Mouse (Mus musculus) megakaryocyte, adult 5-6 weeks (primary cell): Measurements from ENCODE around the gene Notch2. TPM values are rescaled to one million over a fixed set of nuclear protein-coding genes. Genes with fewer than 3 reads are reported as not detected.

Experiments used
- ATAC-seq: 2 replicates; pipeline ENCODE4 v1.8.0; 2016; ENCODE audit warnings: mild to moderate bottlenecking, inconsistent platforms; ENCODE audit not compliant: poor library complexity, severe bottlenecking
- total RNA-seq, 2 experiments: library from RNA; stranded (forward) in 1 of 2; stranded (reverse) in 1 of 2; fragments of 153-499, 151-499 nt in 1 of 2; fragments of 221-1000, 200-1000 nt in 1 of 2; gene quantifications; 2 replicates each; pipeline versions ENCODE4 v1.2.3 to v1.2.4; 2015 to 2017

Notch2 gene
- 92.1 and 97.4 TPM in 2 replicates for total RNA-seq (2015)
- 81.7 and 104 TPM in 2 replicates for total RNA-seq (2017)

DNA sequence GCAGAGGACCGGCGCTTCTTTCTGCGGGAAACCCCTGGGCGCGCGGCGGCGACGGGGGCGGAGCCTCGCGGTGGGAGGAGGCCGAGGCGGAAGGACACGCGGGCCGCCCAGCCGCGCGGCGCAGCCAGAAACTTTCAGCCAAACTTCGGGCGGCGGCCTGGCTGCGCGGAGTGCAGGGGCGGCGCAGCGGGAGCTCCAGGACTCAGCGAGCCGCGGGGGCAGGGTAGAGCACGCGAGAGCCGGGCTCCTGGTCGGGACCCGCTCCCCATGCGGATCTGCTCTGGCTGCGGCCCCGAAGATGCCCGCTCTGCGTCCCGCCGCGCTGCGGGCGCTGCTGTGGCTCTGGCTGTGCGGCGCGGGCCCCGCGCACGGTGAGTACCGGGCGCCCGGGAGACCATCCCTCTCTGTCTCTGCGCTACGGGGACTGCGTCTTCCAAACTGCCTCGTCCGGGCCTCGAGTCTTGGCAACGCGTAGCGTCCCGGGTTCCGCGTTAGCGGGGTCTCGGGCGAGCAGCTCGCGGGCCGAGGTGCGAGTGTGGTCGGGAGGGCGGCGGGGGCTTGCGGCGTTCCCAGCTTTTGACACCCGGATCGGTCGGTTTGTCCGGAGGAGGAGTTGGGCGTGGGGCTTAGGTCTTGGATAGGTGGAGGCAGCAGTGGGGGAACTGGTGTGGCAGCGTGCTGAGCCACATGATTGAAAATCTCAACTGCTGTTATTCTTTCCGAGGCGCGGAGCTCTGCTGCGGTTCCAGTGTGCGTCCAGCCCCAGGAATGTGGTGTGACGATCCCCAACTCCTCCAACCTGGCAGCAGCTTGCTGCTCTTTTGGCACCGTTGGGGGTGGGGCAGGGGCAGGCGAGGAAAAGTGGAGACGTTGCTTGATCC is at the start of gene Notch2:
Gene Notch2 (plus strand): TSS at position 127 of the 881 bp plus-strand sequence.
- ATAC-seq: peak; percentile 96

DNA sequence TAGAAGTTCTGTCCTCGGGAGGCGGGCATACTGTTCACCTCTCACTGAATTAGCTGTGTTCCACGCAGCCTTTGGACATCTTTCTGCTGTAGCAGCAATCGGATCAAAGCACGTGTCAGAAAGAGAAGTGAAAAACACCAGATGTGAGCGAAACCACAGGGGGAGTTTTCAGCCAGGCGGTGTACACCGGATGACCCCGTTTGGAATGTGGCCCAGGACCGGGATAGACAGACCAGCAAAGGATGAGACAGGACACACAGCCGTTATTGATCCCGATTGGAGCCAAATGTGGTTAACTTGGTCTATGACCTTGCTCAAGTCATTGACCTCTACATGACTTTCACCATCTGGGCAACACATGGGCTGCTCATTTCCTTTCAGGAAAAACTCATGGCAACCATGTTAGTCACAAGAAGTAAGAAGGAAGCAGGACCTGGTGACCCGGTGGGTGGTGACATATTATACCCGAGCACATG is 48.4 kb upstream of the Notch2 start:
- peak; percentile 81 for ATAC-seq

DNA sequence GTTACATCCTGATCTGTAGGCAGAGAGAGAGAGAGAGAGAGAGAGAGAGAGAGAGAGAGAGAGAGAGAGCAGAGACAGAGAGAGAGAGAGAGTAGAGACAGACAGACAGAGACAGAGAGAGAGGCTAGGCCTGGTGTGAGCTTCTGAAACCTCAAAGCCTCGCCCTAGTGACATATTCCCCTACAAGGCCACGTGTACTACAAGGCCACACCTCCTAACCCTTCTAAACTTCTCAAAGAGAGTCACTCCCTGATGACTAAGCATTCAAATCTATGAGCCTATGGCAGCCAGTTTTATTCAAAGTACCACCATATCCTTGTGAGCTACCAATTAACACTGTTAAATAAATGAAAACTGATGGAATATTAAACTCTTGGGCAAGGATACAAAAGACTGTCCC is 45.7 kb upstream of the Notch2 start:
- ATAC-seq: no peak

DNA sequence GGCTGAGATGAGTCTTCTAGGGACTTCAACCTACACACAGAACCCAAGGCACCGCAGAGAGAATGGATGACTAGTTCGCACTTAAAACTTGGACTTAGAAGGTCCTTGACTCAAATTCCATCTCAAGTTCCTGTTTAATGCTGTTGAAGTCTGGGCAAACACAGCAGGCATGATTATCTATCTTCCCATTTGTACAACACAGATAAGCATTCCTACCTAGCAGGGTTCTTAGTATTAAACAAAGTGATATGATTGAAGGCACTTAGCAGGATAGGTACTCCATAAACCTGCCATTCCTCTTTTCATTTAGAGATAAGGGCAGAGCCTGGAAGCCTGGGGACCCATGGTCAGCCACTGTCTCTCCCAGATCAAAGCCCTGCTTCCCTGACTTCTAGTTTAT is 45.1 kb upstream of the Notch2 start:
- no peak for ATAC-seq

DNA sequence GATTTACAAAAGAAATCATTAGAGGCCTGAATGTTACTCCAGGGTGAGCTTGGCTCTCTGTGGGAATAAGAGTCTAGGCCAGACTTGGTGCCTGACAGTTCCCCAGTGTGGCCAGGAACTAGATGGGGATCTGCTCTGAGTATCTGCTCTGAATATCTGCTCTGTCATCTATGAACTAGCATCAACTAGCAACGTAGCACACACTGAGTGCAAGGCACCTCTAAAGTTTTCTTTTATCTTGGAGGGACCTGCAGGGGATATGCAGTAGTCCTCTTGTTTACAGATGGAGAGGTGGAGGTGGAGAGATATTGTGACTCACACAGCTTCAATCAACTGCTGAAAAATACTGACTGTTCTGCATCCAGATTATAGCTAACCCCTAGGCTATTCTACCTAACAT is 44.3 kb upstream of the Notch2 start:
- ATAC-seq: no peak

DNA sequence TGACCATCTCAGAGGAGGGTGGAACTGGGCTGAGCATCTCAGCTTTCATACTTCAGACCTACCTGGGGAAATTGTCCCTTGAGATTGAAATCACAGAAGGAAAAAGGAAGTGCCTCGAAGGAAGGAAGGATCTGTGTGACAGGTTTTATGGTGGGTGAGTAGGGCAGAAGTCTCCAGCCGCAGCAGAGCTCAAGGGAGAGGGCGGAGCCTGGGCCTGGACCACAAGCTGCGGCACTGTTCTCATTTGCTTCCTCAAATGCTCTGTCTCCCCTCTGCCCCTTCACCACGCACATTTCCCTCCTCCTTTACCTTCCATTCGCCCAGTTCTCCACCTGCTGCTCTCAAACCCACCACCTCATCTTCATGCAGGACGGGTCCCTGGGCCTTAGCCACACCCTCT is 42.2 kb upstream of the Notch2 start:
- ATAC-seq: peak; percentile 99

DNA sequence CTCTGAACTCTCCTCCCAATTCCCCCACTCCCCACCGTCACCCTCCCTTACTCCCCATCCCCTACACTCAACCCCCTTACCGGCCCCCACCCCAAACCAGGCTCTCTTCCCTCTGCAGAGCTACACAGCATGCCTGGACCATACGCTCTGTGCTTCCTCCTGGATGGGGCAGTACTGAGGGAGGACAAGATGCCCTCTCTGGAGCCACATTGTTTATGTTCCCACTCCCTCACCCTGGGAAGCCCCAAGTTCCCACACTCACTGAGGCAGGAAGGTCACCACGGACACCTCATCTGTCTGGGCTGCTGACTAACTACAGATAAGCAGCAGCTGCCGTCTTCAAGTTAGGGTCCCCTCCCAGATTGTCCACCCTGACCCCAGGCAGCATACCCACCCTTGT is 41.1 kb upstream of the Notch2 start:
- ATAC-seq: no peak

DNA sequence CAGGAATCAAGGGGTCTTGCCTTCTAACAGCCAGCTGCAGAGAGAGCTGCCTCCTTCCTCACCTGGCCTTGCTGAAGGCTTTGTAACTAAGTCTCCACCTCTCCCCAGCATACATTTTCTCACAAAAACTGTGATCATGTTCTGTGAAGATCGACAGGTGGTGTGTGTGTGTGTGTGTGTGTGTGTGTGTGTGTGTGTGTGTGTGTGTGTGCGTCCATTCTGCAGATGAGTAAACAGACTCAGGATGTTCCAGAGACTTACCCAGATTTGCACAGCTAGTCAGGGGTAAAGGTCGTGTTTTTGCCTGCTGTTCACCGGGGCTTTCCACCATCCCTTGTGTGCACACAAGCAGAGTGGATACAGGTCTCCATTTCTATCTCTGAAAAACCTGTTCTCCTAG is 40.6 kb upstream of the Notch2 start:
- ATAC-seq: no peak

DNA sequence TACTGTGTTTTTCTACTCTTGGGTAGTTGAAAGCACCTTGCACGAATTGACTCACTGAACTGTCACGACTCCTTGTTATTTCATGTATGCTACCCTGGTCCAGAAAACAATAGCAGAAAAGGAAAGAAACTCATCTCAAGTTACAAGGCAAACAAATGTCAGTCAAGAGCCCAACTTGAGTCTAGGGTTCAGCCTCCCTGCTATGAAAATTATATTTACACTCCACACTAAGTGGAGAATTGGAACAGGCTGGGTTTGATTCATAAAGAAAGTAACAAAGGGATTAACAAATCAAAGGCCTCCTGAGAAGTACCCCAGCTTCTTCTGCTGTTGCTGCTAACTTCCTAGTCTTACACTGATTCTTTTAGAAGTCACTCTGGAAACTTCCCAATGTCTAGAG is 40.0 kb upstream of the Notch2 start:
- no peak for ATAC-seq

DNA sequence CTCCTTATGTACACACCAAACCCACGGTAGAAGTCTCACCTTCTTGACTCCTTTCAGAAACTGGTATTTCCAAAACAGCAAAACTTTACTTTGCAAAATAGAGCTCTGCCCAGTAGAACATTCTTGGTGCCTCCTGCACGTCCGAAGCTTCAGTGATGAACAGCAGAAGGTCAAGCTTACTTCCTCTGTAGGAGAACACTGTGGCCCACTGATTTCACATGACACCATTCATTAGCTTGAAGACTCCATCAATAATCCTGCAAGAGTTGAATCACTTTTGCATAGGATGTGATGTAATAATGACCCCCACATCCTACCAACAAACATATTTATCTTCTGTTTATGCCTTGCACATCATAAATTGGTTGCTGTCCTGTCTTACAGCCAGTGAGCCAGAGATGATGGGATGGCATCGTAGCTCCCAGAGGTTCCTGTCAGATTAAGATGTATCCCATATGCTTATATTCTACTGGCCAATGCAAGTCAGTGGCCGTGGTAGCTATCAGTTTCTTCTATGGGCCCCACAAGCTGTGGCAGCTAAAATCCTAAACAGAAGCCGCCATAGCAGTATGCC is 39.0 kb upstream of the Notch2 start:
- no peak for ATAC-seq

DNA sequence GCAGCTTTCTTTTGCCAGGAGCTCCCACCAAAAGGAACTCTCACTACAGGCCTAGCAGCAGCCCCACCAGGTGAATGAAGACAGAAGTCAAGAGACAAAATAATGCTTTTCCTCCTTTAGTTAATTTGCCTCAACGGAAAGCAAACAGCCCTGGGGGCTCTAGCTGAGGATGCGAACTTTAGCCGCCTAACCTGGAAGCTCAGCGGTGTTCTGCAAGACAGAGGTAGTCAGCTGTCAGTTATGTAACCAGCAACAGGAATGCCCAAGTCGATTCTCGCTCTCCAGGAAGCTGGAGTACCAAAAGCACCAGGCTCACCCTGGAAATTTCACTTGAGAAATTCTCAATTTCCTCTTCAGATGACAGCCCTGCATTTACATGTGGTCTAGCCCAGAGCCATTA is 36.6 kb upstream of the Notch2 start:
- ATAC-seq: no peak

DNA sequence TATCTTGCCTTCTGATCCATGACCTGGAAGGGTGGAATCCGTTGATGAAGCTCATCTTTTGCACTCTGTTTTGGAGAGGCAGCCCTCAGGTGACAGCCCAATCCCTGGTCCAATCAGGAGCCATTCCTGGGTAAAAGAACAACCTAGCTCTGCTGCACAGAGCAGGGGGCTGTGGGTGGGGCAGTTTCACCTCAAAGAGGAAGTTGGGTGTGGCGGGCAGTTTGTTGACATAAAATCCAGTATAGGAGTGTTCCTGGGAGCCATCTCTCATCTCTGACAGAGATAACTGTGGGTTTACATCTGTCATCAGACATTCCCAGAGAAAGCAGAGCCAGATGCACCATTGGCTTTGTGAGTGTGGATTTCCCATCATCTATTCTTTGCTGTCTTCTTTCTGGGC is 34.6 kb upstream of the Notch2 start:
- ATAC-seq: peak; percentile 88

DNA sequence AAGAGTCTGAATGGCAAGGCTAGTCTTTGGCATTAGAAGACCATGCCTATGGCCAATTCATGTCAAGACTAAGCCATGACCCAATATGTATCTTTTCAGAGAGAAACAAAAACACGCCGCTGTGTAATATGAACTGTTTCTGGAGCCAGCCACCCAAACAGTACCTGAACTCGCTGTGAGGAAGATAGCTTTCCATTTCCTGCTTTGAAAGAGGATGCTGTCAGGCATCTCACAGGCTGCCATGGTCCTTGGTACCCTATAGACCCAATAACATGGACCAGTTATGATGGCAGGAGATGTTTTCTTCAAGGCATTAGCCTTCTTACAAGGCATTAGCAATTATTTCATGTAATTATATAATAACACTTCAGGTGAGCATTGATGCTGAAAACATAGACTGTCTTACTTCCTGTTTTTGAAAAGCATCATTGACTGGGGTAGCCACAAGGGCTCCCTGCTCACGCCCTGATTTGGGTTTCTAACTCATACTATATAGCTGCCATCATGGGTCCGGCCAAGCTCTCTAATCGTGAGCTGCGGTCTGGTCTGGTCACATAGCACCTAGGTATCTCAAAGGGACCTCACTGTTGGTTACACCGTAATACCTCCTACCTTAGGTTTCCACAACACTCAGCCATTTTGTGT is 32.5 kb upstream of the Notch2 start:
- ATAC-seq: no peak

DNA sequence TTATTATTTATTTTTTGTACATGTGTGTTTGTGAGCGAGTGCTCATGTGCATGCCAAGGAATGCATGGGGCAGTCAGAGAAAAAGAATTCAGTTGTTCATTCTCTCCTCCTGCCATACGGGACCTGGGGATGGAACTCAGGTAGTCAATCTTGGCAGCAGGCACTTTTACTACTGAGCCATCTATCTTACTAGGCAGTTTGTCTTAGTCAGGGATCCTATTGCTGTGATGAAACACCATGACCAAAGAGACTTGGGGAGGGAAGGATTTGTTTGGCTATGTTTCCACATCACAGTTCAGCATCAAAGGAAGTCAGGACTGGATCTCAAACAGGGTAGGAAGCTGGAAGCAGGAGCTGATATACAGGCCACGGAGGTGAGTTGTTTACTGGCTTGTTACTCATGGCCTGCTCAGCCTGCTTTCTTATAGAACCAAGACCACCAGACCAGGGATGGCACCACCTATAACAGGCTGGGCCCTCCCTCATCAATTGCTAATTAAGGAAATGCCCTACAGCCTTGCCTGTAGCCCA is 31.9 kb upstream of the Notch2 start:
- ATAC-seq: no peak

DNA sequence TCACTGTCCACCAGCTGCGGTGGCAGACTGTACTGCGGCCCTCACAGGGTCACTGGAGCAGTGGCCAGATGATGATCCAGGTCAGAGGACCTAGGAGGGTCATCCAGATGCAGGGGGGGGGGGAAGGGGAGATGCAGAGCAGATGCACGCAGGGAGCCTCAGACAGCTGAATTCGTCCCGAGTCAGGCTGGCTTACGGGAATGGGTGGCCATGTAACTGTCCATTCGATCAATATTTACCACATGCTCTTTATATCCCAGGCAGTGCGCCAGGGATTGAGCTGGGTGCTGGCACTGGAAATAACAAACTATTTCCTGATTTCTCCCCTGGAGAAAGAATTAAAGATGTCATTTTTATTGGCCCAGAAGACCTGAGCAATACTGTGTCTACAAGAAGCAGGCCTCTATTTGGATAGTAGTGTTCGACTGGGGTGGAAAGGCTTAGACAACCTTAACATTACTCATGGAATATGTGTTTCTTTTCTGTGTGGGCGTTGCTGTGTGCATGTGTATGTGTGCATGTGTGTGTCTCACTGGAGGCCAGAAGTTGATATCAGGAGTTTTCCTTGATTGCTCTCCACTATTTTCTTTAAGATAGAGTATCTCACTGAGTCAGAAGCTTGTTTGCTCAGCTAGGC is 28.3 kb upstream of the Notch2 start:
- ATAC-seq: no peak

DNA sequence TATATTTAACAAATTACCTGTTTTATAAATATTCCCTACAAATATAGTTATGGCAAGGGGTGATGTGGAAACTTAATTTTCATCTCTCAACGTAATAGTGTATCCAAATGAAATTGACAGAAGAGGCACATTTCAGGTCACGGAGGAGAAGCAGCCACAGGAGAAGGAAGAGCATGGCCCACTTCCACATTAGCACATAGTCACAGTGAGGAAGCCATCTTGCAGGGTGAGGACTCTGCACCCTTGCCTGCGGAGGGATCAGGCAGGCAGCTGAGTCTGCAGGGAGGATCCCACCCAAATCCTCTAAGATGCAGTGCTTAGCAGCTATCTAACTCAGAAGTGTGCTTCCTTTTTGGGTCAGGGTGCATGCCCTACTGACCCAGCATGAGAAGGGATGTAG is 27.6 kb upstream of the Notch2 start:
- peak; percentile 57; the same call in 1 of the 2 replicates for ATAC-seq

DNA sequence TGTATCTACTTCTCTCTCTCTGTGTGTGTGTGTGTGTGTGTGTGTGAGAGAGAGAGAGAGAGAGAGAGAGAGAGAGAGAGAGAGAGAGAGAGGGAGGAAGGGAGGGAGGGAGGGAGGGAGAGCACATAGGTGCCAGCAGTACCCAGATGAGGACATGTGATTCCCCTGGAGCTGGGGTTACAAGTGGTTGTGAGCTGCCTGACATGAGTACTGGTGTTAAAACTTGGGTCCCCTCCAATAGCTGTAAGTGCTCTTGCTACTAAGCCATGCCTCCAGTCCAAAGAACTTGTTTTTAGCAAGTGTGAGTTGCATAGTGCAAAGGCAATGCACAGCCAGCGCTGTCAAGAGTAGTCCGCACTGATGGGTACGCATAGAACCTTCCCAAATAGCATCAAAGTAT is 26.2 kb upstream of the Notch2 start:
- ATAC-seq: no peak

DNA sequence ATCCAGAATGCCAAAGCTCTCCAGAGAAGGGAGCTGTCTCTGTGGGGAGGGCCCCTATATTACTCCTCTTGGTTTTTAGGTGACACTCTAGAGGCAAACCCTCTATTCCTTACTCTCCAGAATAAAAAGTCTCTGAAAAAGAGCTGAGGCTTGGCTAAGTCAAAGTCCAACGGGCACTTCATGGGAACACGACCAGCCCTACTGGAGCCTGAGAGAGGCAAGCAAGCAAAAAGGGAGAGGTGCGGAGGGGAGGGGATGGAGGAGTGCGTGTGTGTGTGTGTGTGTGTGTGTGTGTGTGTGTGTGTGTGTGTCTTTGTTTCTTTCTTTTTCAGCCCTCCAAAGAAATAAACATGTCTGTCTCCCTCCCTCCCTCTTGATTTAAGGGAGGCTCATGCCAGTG is 24.6 kb upstream of the Notch2 start:
- no peak for ATAC-seq

DNA sequence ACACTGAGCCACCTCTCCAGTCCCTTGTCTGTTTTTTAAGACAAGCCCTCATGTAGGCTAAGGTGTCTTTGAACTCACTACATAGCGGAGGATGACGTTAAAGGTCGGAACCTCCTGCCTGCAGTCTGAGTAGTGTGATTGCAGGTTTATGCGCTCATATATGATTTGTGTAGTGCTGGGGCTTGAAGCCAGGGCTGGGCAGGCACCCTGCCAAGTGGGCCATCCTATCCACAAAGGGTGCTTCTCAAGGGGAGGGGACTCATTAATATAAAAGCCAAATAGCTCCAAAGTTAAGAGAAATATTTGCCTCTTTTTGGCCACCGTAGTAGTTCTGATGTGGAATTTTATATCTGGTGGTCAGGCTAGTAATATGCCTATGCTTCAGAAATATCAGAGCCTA is 22.8 kb upstream of the Notch2 start:
- no peak for ATAC-seq

DNA sequence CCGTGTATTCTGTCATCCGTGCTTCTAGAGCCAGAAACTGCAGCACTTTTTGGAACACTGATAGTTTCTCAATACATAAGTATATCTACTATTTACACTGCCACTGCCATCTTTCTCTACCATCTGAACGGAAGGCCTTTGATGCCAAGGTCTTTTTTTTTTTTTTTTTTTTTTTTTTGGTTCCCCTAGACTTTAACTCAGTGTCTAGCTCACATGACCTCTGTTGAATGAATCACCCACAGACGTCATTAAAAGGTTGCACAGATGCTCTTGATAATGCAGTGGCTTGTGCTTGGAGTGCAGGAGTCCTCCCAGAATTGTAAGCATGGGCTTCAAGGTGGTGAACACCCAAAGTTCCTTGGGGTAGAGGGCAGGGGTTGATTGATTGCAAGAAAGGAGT is 21.0 kb upstream of the Notch2 start:
- ATAC-seq: no peak

DNA sequence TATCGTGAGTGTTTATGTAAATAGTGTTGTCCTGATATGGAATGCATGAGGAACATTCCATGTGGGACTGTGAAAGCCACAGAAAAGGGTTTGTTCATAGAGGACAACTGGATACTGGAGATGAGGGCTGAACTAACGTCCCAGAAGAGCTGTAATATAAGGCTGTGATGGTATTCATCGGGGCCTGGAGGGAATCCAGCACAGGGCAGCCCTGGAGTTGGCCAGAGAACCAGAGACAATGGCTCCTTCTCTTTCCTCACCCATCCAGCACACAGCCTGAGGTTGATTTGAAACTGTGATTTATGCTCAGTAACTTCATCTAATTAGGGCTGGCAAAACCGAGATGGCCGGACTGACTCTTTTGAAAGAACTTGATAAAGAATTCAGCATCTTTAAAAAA is 20.1 kb upstream of the Notch2 start:
- no peak for ATAC-seq
